Mouse (Mus musculus) E14TG2a.4 (cell line): Measurements from ENCODE around the gene Jmjd7.

Experiments
- H3K27me3 ChIP-seq: 2 replicates; pipeline ENCODE4 v1.6.1; 2014; ENCODE audit warnings: low read length, control low read depth; ENCODE audit not compliant: insufficient read depth
- H3K36me3 ChIP-seq: 2 replicates; pipeline ENCODE4 v1.6.1; 2014; ENCODE audit warnings: low read length, control low read depth; ENCODE audit not compliant: insufficient read depth
- H3K4me1 ChIP-seq: replicated peaks from 2 replicates; pipeline ENCODE4 v1.6.1; 2014; ENCODE audit warnings: low read depth, low read length, control low read depth
- H3K4me3 ChIP-seq: replicated peaks from 2 replicates; pipeline ENCODE4 v1.5.1; 2014; ENCODE audit warnings: mild to moderate bottlenecking, low read length
- H3K9me3 ChIP-seq: 2 replicates; pipeline ENCODE4 v1.6.1; 2014; ENCODE audit warnings: low read length, control low read depth
- CTCF ChIP-seq: conservative IDR thresholded peaks from 2 replicates; pipeline ENCODE4 v1.5.1; 2014; ENCODE audit warnings: low read length
- NANOG ChIP-seq: IDR thresholded peaks from 2 replicates; pipeline ENCODE4 v1.6.1; 2014; ENCODE audit warnings: borderline replicate concordance, low read length, mixed read lengths
- POU5F1 ChIP-seq: IDR thresholded peaks from 2 replicates; pipeline ENCODE4 v1.6.1; 2014; ENCODE audit warnings: low read length, borderline replicate concordance

Jmjd7 gene

DNA sequence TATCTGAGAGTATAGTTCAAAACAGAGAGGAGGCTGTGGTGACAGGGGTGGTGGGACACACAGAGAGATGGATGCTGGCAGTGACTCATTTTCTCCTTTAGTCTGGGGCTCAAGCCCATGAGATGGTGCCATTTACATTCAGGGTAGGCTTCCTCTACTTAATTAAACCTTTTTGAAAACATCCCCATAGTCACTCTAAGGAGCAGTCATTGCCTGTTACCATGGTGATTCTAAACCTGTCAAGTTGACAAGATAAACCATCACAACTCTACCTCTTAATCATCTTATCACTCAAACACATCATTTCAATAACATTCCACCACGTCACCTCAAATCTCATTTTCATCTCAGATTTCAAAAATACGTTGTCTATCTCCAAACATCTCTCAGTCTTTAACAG is 23.3 kb upstream of the Jmjd7 start:
- Histone ChIP-seq H3K9me3 (no peaks in the 10 kb centered on the region), H3K4me1 (peaks cover 47% of the 10 kb centered on the region), H3K27me3 (no peaks in the 10 kb centered on the region), H3K4me3 (no peak overlapping the region), H3K36me3 (no peaks in the 10 kb centered on the region)
- TF ChIP-seq CTCF (no peak), POU5F1 (no peak), NANOG (no peak)

DNA sequence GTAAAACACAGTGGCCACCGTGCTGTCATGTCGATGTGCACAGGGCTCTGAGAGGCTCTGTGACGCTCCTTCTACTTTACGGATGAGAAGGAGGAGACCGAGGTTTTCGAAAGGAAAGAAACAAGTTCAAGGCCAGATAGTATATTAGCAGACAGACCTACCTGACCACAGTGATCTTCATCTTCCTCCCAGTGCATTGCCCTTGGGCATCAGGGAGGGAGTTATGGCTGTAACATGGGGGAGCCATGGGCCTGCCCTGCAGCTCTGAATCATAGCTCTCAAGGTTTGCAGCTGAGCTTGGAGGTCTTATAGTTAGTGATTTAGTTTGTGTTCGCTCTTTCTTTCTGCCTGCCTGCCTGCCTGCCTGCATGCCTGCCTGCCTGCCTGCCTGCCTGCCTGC is 20.6 kb upstream of the Jmjd7 start:
- no peak overlapping the region for H3K4me3 ChIP-seq
- H3K4me1 ChIP-seq = peaks cover 34% of the 10 kb centered on the region
- TF ChIP-seq CTCF = no peak
- no peak for TF ChIP-seq POU5F1
- TF ChIP-seq NANOG = no peak
- no peaks in the 10 kb centered on the region for H3K36me3 ChIP-seq
- H3K27me3 ChIP-seq = no peaks in the 10 kb centered on the region
- no peaks in the 10 kb centered on the region for H3K9me3 ChIP-seq

DNA sequence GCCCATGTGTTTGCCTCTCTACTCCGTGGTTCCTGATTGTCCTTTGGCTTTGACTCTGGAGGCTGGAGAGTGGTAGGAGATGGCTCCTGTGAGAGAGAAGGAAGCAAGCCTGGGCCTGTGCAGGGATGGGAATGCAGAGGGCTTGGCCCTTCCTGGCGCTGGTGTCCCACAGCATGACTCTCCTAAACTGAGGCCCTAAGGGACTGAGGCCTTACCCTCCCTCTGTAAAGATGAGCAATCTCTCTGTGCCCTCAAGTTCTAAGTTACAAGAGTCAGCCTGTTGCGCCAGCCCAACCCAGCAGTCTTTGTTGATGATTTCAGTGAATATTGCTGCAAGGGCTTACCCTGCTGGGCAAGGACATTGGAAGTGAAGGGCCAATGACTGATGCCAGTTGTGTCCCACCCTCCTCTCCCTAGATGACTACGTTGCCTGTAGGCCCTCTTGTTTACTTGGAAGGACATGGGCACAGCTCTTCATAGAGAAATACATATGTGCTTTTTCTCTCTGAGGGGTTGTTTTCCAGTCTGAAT is 19.5 kb upstream of the Jmjd7 start:
- peaks cover 23% of the 10 kb centered on the region for H3K4me1 ChIP-seq
- no peak for TF ChIP-seq NANOG
- no peak overlapping the region for H3K4me3 ChIP-seq
- no peaks in the 10 kb centered on the region for H3K9me3 ChIP-seq
- no peaks in the 10 kb centered on the region for H3K27me3 ChIP-seq
- H3K36me3 ChIP-seq = peaks cover 3% of the 10 kb centered on the region

DNA sequence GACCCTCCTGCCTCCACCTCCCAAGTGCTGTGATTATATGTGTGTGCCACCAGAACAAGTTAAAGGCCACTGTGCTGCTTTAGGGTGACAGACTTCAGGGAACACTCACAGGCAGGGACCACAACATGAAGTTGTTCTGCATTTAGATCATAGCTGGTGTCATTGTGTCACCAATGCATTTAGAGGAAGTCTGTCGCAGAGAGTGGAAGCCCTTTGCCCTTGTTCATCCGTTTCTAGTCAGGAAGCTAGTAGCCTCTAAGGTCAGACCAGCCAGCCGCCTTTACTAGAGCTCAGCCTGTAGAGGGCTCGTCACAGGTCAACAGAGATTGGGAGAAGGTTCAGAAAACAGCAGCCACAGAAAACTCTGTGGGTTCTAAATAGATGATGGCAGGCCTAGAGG is 18.6 kb upstream of the Jmjd7 start:
- TF ChIP-seq CTCF = no peak
- TF ChIP-seq NANOG = no peak
- no peak for TF ChIP-seq POU5F1
- peaks cover 5% of the 10 kb centered on the region for H3K36me3 ChIP-seq
- no peak overlapping the region for H3K4me3 ChIP-seq
- H3K27me3 ChIP-seq = no peaks in the 10 kb centered on the region
- peaks cover 21% of the 10 kb centered on the region for H3K4me1 ChIP-seq
- no peaks in the 10 kb centered on the region for H3K9me3 ChIP-seq

DNA sequence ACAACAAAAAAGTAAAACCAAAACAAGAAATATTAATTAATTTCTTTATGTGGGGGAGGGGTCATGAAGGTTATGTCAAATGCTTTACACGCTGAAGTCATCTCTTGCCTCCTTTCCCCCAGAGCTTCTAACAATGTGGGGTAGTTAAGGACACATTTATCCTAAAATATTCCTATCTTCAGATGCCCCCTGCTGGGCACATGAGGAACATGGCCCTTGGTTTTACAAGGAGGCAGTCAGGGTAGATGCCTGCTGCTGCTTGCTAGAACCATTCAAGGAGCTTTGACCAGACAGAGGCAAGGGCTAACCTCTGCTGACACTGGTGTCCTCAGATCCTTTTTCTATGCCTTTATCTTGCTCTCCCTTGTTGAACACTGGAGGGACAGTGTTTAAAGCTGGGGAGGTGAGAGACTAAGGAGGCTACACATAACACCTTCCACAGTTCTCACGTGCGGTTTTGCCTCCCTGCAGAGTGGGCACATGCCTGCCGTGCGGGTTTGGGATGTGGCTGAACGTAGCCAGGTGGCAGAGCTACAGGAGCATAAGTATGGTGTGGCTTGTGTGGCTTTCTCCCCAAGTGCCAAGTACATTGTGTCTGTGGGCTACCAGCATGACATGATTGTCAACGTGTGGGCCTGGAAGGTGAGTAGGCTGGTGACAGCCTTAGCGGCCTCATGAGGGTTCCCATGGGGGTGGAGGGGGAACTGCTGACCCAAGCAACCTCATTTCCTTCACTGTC is 15.7 kb upstream of the Jmjd7 start:
- no peaks in the 10 kb centered on the region for H3K27me3 ChIP-seq
- H3K4me1 ChIP-seq = peaks cover 8% of the 10 kb centered on the region
- H3K9me3 ChIP-seq = no peaks in the 10 kb centered on the region
- H3K4me3 ChIP-seq = no peak overlapping the region
- peaks cover 18% of the 10 kb centered on the region for H3K36me3 ChIP-seq
- TF ChIP-seq NANOG (no peak), POU5F1 (no peak), CTCF (peak; percentile 39)

DNA sequence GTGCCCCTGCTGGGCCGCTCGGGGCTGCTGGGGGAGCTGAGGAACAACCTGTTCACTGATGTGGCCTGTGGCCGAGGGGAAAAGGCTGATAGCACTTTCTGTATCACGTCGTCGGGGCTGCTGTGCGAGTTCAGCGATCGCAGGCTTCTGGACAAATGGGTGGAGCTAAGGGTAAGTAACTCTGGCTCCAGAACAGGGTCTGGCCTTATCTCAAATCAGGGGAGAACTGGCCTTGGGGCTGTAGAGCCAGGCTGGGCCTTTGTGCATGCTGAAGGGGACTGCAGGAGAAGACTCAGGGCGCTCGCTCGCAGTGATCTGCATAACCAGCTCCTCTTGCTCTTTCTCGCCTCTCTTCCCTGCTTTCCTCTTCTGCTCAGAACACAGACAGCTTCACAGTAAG is 14.4 kb upstream of the Jmjd7 start:
- Histone ChIP-seq H3K4me1 (peaks cover 5% of the 10 kb centered on the region), H3K4me3 (no peak overlapping the region), H3K27me3 (no peaks in the 10 kb centered on the region), H3K9me3 (no peaks in the 10 kb centered on the region), H3K36me3 (peaks cover 30% of the 10 kb centered on the region)
- no peak for TF ChIP-seq NANOG
- no peak for TF ChIP-seq POU5F1
- TF ChIP-seq CTCF = no peak

DNA sequence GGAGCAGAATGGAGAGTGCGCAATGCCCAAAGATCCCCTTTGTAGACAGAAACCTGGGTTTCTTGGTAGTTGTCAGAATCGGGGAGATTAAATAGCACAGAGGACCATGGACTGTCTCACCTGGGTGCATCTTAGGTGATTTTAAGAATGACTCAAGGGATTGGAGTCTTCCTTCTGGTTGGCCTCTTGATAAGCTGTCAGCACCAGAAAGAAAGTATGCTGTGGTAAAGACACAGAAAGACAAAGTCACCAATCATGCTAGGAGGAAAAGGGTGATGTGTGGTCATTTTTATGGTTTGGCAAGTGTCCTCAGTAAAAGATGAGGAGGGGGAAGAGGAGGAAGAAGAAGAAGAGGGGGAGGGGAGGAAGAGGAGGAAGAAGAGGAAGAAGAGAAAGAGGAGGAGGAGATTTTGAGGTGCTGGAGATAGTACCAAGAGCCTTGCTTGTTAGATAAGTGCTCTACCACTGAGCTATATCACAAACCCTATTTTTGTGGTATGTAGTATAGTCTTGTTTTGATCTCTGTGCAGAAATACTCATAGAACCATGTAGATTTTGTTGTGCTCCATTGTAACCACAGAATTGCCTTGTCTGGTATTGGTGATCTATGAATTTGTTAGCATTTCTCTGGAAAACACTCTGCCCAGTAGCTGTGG is 13.3 kb upstream of the Jmjd7 start:
- no peaks in the 10 kb centered on the region for H3K9me3 ChIP-seq
- TF ChIP-seq NANOG = no peak
- TF ChIP-seq CTCF = no peak
- no peak for TF ChIP-seq POU5F1
- H3K4me1 ChIP-seq = peaks cover 13% of the 10 kb centered on the region
- H3K27me3 ChIP-seq = no peaks in the 10 kb centered on the region
- peaks cover 40% of the 10 kb centered on the region for H3K36me3 ChIP-seq
- no peak overlapping the region for H3K4me3 ChIP-seq

DNA sequence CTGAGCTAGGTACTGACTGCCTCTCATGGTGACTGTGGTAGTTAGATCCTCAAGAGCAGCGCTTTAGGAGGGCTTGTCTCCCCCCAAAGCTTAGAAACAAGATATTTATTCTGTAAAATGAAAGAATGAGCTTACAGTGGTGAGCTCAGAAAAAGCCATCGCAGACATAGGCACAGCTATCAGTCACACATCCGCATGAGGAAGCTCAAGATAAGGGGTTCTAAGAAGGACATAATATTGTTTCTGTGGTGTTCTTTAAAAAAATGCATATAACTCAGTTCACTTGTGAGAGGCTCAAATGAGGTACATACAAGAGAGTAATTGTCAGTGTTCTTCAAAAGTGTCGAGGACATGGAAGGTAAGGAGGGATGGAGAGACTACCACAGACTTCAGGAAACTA is 11.4 kb upstream of the Jmjd7 start:
- peaks cover 55% of the 10 kb centered on the region for H3K36me3 ChIP-seq
- H3K9me3 ChIP-seq = no peaks in the 10 kb centered on the region
- H3K4me1 ChIP-seq = peaks cover 16% of the 10 kb centered on the region
- no peak overlapping the region for H3K4me3 ChIP-seq
- no peaks in the 10 kb centered on the region for H3K27me3 ChIP-seq
- TF ChIP-seq POU5F1 (no peak), NANOG (no peak), CTCF (no peak)

DNA sequence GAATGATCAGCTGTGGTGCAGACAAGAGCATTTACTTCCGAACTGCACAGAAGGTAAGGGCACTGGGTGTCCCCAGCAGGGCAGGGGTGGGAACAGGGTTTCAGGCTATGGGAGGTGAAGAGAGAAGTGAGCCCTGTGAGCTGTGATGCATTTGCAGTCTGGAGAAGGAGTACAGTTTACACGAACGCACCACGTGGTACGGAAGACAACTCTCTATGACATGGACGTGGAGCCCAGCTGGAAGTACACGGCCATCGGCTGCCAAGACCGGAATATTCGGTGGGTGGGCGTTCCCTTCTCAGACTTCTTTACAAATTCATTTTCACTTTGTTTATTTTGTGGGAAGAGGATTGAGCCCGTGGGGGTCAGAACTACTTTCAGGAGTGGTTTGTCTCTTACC is 9.7 kb upstream of the Jmjd7 start:
- H3K4me1 ChIP-seq = peaks cover 16% of the 10 kb centered on the region
- H3K27me3 ChIP-seq = no peaks in the 10 kb centered on the region
- H3K4me3 ChIP-seq = no peak overlapping the region
- peaks cover 71% of the 10 kb centered on the region for H3K36me3 ChIP-seq
- no peak for TF ChIP-seq NANOG
- no peak for TF ChIP-seq CTCF
- no peak for TF ChIP-seq POU5F1
- H3K9me3 ChIP-seq = no peaks in the 10 kb centered on the region

DNA sequence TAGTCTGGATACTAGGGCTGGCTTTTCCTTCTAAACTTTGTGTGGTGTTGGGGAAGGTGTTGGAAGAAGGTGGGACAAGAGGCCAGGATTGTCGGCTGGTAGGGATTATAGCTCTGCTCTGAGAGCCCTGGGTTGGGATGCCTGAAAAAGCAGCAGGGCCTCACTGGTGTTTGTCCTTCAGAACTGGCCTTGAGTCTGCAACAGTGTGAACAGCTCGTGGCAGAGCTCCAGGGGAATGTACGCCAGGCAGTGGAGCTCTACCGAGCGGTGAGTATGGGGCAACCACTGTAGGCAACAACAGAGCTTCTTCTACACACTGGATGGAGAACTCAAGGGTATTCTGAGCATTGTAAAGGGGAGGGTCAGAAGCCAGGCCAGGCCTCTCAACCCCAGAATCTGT is 2.9 kb upstream of the Jmjd7 start:
- Histone ChIP-seq H3K9me3 (no peaks in the 10 kb centered on the region), H3K27me3 (no peaks in the 10 kb centered on the region), H3K4me3 (no peak overlapping the region), H3K36me3 (peaks cover 48% of the 10 kb centered on the region), H3K4me1 (peaks cover 20% of the 10 kb centered on the region)
- no peak for TF ChIP-seq POU5F1
- TF ChIP-seq NANOG = no peak
- TF ChIP-seq CTCF = no peak
